Mouse (Mus musculus) kidney, postnatal 0 days (tissue): ENCODE measurements around the gene Slfn1. TPM values are rescaled to one million over a fixed set of nuclear protein-coding genes. Genes with fewer than 3 reads are reported as not detected.
"Not testable (repeated sequence)": the region's sequence is repeated elsewhere in the genome, so short reads cannot be mapped to it uniquely, and the experiment has no call there.

ENCODE experiments used
- ATAC-seq: fragments of 200-750 bp; cut with Nextera tagmentation; replicated peaks from 2 replicates; pipeline ENCODE4 v1.8.0; 2017; ENCODE audit warnings: low read depth, moderate number of reproducible peaks, moderate TSS enrichment, moderate library complexity; ENCODE audit not compliant: low FRiP score
- DNase-seq: peaks from one replicate; pipeline ENCODE4 v3.0.0-alpha.2; 2016; ENCODE audit warnings: low spot score
- H3K27ac ChIP-seq: fragments of 300-500 bp; sonication (generic); 2 replicates; pipeline ENCODE4 v1.5.1; 2014; ENCODE audit warnings: mild to moderate bottlenecking
- H3K27me3 ChIP-seq: fragments of 300-500 bp; sonication (generic); 2 replicates; pipeline ENCODE4 v1.6.1; 2014; ENCODE audit warnings: low read length, mixed read lengths; ENCODE audit not compliant: insufficient read depth
- H3K36me3 ChIP-seq: fragments of 300-500 bp; sonication (generic); 2 replicates; pipeline ENCODE4 v1.6.1; 2014; ENCODE audit warnings: low read length, mixed read lengths; ENCODE audit not compliant: insufficient read depth
- H3K4me1 ChIP-seq: fragments of 300-500 bp; sonication (generic); replicated peaks from 2 replicates; pipeline ENCODE4 v1.6.1; 2014; ENCODE audit warnings: antibody characterized with exemption, low read length, mixed read lengths; ENCODE audit not compliant: insufficient read depth
- H3K4me2 ChIP-seq: fragments of 300-500 bp; sonication (generic); 2 replicates; pipeline ENCODE4 v1.6.1; 2014; ENCODE audit warnings: mild to moderate bottlenecking, low read length, moderate library complexity, mixed read lengths
- H3K4me3 ChIP-seq: fragments of 300-500 bp; sonication (generic); replicated peaks from 2 replicates; pipeline ENCODE4 v1.5.1; 2014; ENCODE audit warnings: low read depth, low read length
- H3K9ac ChIP-seq: fragments of 300-500 bp; sonication (generic); 2 replicates; pipeline ENCODE4 v1.6.1; 2014; ENCODE audit warnings: low read depth, low read length
- H3K9me3 ChIP-seq: fragments of 300-500 bp; sonication (generic); replicated peaks from 2 replicates; pipeline ENCODE4 v1.6.1; 2016; ENCODE audit warnings: low read length, inconsistent platforms, mixed read lengths
- CTCF ChIP-seq: IDR thresholded peaks from 2 replicates; pipeline ENCODE4 v1.5.1; 2016; ENCODE audit warnings: antibody characterized with exemption, low read depth, mild to moderate bottlenecking, moderate library complexity
- whole genome bisulfite sequencing: fragments of 180-500 bp; shearing (Covaris S2); extraction: QIAGEN DNeasy Blood & Tissue Kit; methylation state at CpG from one replicate; pipeline ENCODE4 v1.1.7; 2014; 5-methylcytosine and 5-hydroxymethylcytosine counted together
- polyA plus RNA-seq: library from polyadenylated mRNA; unstranded; fragments of >200 nt; fragmentation: Nextera tagmentation; extraction: Ambion mirVana; gene quantifications from 2 replicates; pipeline ENCODE4 v1.2.1, GENCODE M21; 2015

The Slfn1 gene
- polyA plus RNA-seq, 1 experiment from 2014 or later = 0.66 TPM

DNA sequence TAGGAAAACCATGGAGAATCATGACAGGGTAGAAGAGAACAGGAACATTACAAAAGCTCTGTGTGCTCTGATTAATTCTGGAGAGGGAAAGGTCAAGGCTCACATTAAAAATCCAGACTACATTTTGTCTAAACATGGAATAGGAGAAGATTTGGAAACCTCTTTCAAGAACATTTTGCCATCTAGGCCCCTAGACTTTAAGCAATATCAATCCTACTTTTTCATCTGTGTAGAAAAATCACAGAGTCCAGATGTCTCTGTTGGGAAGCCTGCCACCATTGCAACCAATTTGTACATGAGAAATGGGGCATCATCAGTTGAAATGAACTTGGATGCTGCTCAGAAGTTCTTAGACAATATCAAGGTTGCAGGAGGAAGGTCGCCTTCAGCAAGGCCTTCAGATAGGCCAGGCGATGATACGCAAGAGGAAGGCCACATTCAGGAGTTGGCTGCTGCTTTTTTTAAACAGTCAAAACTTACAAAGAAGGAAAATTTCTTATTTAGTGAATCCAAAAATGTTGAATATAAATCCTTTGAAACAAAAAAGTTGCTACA lies 4.6 kb downstream of the Slfn1 start:
- Histone ChIP-seq H3K4me1 (no peaks in the 10 kb centered on the region), H3K9ac (no peak overlapping the region), H3K9me3 (no peaks in the 10 kb centered on the region), H3K4me2 (no peak overlapping the region), H3K27me3 (no peaks in the 10 kb centered on the region), H3K27ac (no peak overlapping the region), H3K4me3 (no peak overlapping the region), H3K36me3 (no peaks in the 10 kb centered on the region)
- no peak for DNase-seq
- WGBS = 95% methylated on average over 3 of the region's 3 CpGs
- ATAC-seq = no peak
- no peak for TF ChIP-seq CTCF

DNA sequence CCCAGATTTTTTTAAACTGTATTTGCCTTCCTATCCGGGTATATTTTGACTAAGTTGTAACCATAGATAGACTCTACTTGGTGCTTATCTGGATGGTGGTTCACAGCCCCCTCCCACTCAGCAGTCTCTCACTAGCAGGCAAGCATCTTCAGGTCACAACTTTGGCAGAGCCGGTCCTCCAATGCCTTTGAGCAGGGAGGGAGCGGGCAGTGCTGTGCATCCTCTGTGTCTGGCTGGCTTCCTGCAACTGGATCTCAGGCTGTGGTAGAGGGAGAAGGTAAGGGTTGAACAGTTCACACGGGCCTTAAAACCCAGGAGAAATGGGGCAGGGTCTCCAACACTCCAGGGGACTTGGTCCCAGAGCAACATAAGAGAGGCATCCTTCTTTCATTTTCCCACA lies 6.5 kb downstream of the Slfn1 start:
- ATAC-seq = no peak

DNA sequence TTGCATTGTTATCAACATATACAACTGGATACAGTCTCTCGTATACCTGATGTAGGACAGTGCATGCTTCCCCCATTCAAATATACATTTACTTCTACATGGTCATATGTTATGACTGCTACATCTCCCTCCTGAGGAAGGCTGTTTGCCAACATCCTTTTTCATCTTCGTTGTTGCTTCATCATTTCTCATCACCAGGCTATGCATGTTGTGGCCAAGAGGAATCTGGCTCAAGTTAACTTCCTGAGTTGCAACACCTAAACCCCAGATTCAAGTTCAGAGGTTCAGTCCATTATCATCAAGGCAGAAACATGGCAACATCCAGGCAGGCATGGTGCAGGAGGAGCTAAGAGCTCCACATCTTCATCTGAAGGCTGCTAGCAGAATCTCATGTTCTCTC lies 8.3 kb downstream of the Slfn1 start:
- no peak overlapping the region for H3K4me2 ChIP-seq
- H3K27ac ChIP-seq = no peak overlapping the region
- no peak overlapping the region for H3K9ac ChIP-seq
- TF ChIP-seq CTCF = no peak
- no peak for ATAC-seq
- H3K4me3 ChIP-seq = no peak overlapping the region
- H3K36me3 ChIP-seq = no peaks in the 10 kb centered on the region
- 86% methylated on average over 2 of the region's 2 CpGs for WGBS
- DNase-seq = no peak
- no peaks in the 10 kb centered on the region for H3K4me1 ChIP-seq
- no peaks in the 10 kb centered on the region for H3K9me3 ChIP-seq
- H3K27me3 ChIP-seq = no peaks in the 10 kb centered on the region

More for the DNA sequence above, 6.5 kb downstream of the Slfn1 start:
- H3K36me3 ChIP-seq = no peaks in the 10 kb centered on the region
- no peak for DNase-seq
- 53% methylated on average over 4 of the region's 4 CpGs for WGBS
- no peak overlapping the region for H3K4me3 ChIP-seq
- H3K9me3 ChIP-seq = no peaks in the 10 kb centered on the region
- no peaks in the 10 kb centered on the region for H3K27me3 ChIP-seq
- no peak overlapping the region for H3K4me2 ChIP-seq
- no peak overlapping the region for H3K9ac ChIP-seq
- no peaks in the 10 kb centered on the region for H3K4me1 ChIP-seq
- no peak overlapping the region for H3K27ac ChIP-seq
- no peak for TF ChIP-seq CTCF

DNA sequence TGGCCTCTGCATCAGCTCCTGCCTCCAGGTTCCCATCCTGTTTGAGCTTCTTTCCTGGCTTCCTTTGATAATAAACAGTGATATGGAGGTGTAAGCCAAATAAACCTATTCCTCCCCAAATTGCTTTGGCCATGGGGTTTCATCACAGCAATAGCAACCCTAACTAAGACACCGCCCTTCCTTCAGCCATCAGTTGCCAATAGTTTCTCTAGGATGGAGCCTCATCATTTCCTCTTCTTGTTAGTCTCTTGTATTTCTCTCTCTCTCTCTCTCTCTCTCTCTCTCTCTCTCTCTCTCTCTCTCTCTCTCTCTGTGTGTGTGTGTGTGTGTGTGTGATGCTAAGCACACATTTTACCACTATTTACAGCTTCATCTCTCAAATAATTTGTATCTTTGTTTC lies 9.0 kb downstream of the Slfn1 start:
- ATAC-seq, H3K4me1 ChIP-seq: not testable (repeated sequence)
- WGBS = no CpG with 5 or more reads among the region's 1 CpGs

DNA sequence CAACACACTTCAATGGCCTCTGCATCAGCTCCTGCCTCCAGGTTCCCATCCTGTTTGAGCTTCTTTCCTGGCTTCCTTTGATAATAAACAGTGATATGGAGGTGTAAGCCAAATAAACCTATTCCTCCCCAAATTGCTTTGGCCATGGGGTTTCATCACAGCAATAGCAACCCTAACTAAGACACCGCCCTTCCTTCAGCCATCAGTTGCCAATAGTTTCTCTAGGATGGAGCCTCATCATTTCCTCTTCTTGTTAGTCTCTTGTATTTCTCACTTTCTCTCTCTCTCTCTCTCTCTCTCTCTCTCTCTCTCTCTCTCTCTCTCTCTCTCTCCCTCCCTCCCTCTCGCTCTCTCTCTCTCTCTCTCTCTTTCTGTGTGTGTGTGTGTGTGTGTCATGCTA lies 20.6 kb downstream of the Slfn1 start:
- H3K4me2 ChIP-seq, H3K27me3 ChIP-seq, H3K4me1 ChIP-seq, H3K9me3 ChIP-seq, H3K36me3 ChIP-seq, H3K4me3 ChIP-seq, H3K9ac ChIP-seq, H3K27ac ChIP-seq, ATAC-seq, DNase-seq: not testable (repeated sequence)
- WGBS = 100% methylated on average over 1 of the region's 2 CpGs

More for the DNA sequence above, 9.0 kb downstream of the Slfn1 start:
- not testable (repeated sequence) for H3K4me2 ChIP-seq, H3K36me3 ChIP-seq, H3K4me3 ChIP-seq, H3K27ac ChIP-seq, DNase-seq, H3K9me3 ChIP-seq, H3K27me3 ChIP-seq, H3K9ac ChIP-seq

DNA sequence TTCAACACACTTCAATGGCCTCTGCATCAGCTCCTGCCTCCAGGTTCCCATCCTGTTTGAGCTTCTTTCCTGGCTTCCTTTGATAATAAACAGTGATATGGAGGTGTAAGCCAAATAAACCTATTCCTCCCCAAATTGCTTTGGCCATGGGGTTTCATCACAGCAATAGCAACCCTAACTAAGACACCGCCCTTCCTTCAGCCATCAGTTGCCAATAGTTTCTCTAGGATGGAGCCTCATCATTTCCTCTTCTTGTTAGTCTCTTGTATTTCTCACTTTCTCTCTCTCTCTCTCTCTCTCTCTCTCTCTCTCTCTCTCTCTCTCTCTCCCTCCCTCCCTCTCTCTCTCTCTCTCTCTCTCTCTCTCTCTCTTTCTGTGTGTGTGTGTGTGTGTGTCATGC lies 32.3 kb downstream of the Slfn1 start:
- no CpG with 5 or more reads among the region's 1 CpGs for WGBS
- H3K4me2 ChIP-seq, H3K9me3 ChIP-seq, ATAC-seq, H3K36me3 ChIP-seq, H3K4me3 ChIP-seq, DNase-seq, H3K4me1 ChIP-seq, H3K27me3 ChIP-seq, H3K9ac ChIP-seq, H3K27ac ChIP-seq: not testable (repeated sequence)

Other genes starting within 250 kb of the Slfn1 start
- 21.7 and 23.3 TPM in 2 replicates for gene Rffl, start 245.6 kb upstream of the Slfn1 start, polyA plus RNA-seq
- gene Rad51d, start 226.2 kb upstream of the Slfn1 start, polyA plus RNA-seq = 10.6 and 11.7 TPM in 2 replicates
- gene Fndc8, start 224.7 kb upstream of the Slfn1 start, polyA plus RNA-seq = 0.55 and 0.60 TPM in 2 replicates
- gene Nle1, start 208.4 kb upstream of the Slfn1 start, polyA plus RNA-seq = 23.7 and 24.0 TPM in 2 replicates
- 6.1 and 7.1 TPM in 2 replicates for gene Unc45b, start 206.3 kb upstream of the Slfn1 start, polyA plus RNA-seq
- gene Slfn5, start 165.5 kb upstream of the Slfn1 start, polyA plus RNA-seq = 19.5 and 21.1 TPM in 2 replicates
- gene Slfn9, start 125.0 kb upstream of the Slfn1 start, polyA plus RNA-seq = 9.4 and 11.5 TPM in 2 replicates
- 0.33 and 0.36 TPM in 2 replicates for gene Slfn8, start 96.0 kb upstream of the Slfn1 start, polyA plus RNA-seq
- gene Slfn2, start 51.7 kb upstream of the Slfn1 start, polyA plus RNA-seq = 12.7 and 16.3 TPM in 2 replicates
- gene Slfn4, start 58.3 kb downstream of the Slfn1 start, polyA plus RNA-seq = 0.29 and 0.36 TPM in 2 replicates
- 1.8 and 2.3 TPM in 2 replicates for gene Slfn3, start 74.5 kb downstream of the Slfn1 start, polyA plus RNA-seq
- gene Slfn14, start 169.9 kb downstream of the Slfn1 start, polyA plus RNA-seq = 0.08 TPM in 1 of 2 replicates, not detected in the other
- gene Ap2b1, start 182.2 kb downstream of the Slfn1 start, polyA plus RNA-seq = 42.4 and 45.1 TPM in 2 replicates
- 12.2 and 12.7 TPM in 2 replicates for gene Pex12, start 185.7 kb downstream of the Slfn1 start, polyA plus RNA-seq